Mouse (Mus musculus): ENCODE data around the gene Shroom3. TPM values are rescaled to one million over a fixed set of nuclear protein-coding genes. Genes with fewer than 3 reads are reported as not detected.

Gene Shroom3
- polyA plus RNA-seq, 1 experiment from 2014 or later: 6.2 TPM

GRCm38 (mm10) chr5:92849743-92850142, 166.5 kb downstream of the Shroom3 start:
- H3K9me3 ChIP-seq: no peaks in the 10 kb centered on the region
- no peak overlapping the region for H3K4me2 ChIP-seq (replicated peaks)
- no peaks in the 10 kb centered on the region for H3K27me3 ChIP-seq (replicated peaks)
- no peak for ATAC-seq (ENCODE audit: low FRiP score, low read depth)
- no peak overlapping the region for H3K4me3 ChIP-seq
- WGBS: 96% methylated on average over 6 of the region's 6 CpGs
- H3K4me1 ChIP-seq: peaks cover under 1% of the 10 kb centered on the region; the same call in 1 of the 2 replicates
- H3K27ac ChIP-seq: no peak overlapping the region
- H3K9ac ChIP-seq: no peak overlapping the region
- H3K36me3 ChIP-seq: no peaks in the 10 kb centered on the region

GRCm38 (mm10) chr5:92850925-92851324, 167.7 kb downstream of the Shroom3 start:
- no peak for ATAC-seq (ENCODE audit: low FRiP score, low read depth)
- H3K9ac ChIP-seq: no peak overlapping the region
- no peaks in the 10 kb centered on the region for H3K27me3 ChIP-seq (replicated peaks)
- no peaks in the 10 kb centered on the region for H3K36me3 ChIP-seq
- 79% methylated on average over 3 of the region's 3 CpGs for WGBS
- no peak overlapping the region for H3K27ac ChIP-seq
- H3K4me3 ChIP-seq: no peak overlapping the region
- H3K9me3 ChIP-seq: no peaks in the 10 kb centered on the region
- H3K4me1 ChIP-seq: peaks cover under 1% of the 10 kb centered on the region
- no peak overlapping the region for H3K4me2 ChIP-seq (replicated peaks)

DNA sequence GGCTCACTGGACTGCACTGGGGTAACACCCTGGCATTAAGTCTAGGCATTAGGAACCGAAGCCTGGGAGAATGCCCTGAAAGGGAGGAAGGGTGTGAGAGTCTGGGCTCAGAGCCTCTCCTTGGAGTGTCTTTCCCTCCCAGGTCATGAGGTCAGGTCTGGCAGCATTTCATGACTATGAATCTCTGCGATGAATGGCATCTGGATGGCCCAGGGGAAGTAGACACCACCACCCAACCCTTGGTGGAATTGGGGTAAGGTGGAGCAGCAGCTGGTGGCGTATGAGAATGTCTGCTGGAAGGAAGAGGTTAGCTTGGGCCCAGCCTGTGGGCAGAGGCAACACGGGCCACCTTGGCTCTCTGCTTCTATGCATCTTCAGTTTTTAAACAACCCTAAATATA, 171.7 kb downstream of the Shroom3 start:
- ATAC-seq (ENCODE audit: low FRiP score, low read depth): peak; percentile 25; the same call in 1 of the 2 replicates
- 77% methylated on average over 4 of the region's 4 CpGs for WGBS

DNA sequence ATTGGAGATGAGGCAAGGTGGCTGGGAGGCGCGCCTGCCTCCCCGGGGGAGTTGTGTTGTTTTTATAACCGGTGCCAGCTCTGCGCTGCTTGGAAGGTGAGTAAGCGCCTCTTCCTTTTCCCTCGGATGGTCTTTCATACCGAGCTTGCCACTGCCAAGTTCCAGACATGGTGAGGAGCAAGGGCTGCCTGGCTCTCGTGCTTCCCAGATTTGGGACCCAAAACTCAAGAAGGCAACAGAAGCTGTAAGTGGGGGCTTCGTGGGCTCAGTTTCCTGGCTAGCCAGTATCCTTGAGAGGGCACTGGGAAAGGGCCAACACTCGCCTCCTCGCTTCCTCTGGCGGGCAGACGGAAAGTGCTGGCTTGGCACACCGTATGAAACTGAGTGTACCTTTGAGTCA, 173.1 kb downstream of the Shroom3 start:
- WGBS: 43% methylated on average over 15 of the region's 15 CpGs
- no peak for ATAC-seq (ENCODE audit: low FRiP score, low read depth)
- Histone ChIP-seq H3K36me3 (no peaks in the 10 kb centered on the region), H3K9ac (no peak overlapping the region), H3K9me3 (no peaks in the 10 kb centered on the region), H3K27me3 (replicated peaks) (no peaks in the 10 kb centered on the region), H3K4me3 (no peak overlapping the region), H3K27ac (no peak overlapping the region), H3K4me1 (peaks cover 16% of the 10 kb centered on the region), H3K4me2 (replicated peaks) (no peak overlapping the region)

More for the DNA sequence above, 171.7 kb downstream of the Shroom3 start:
- H3K9ac ChIP-seq: no peak overlapping the region
- H3K36me3 ChIP-seq: no peaks in the 10 kb centered on the region
- H3K27me3 ChIP-seq (replicated peaks): no peaks in the 10 kb centered on the region
- no peaks in the 10 kb centered on the region for H3K9me3 ChIP-seq
- no peak overlapping the region for H3K4me2 ChIP-seq (replicated peaks)
- no peak overlapping the region for H3K27ac ChIP-seq
- H3K4me3 ChIP-seq: no peak overlapping the region
- H3K4me1 ChIP-seq: peaks cover 6% of the 10 kb centered on the region

- no peak for ATAC-seq (ENCODE audit: low FRiP score, low read depth)
- Histone ChIP-seq H3K9ac (no peak overlapping the region), H3K4me1 (peaks cover 23% of the 10 kb centered on the region), H3K9me3 (no peaks in the 10 kb centered on the region), H3K4me2 (replicated peaks) (no peak overlapping the region), H3K4me3 (no peak overlapping the region), H3K27me3 (replicated peaks) (no peaks in the 10 kb centered on the region), H3K27ac (no peak overlapping the region), H3K36me3 (no peaks in the 10 kb centered on the region)
- WGBS: 78% methylated on average over 7 of the region's 7 CpGs
Measured at GRCm38 (mm10) chr5:92857177-92857576, 173.9 kb downstream of the Shroom3 start.

- Histone ChIP-seq H3K36me3 (no peaks in the 10 kb centered on the region), H3K9me3 (no peaks in the 10 kb centered on the region), H3K27ac (no peak overlapping the region), H3K4me1 (peaks cover 23% of the 10 kb centered on the region), H3K4me3 (no peak overlapping the region), H3K4me2 (replicated peaks) (no peak overlapping the region), H3K9ac (no peak overlapping the region), H3K27me3 (replicated peaks) (no peaks in the 10 kb centered on the region)
- no peak for ATAC-seq (ENCODE audit: low FRiP score, low read depth)
- WGBS: 87% methylated on average over 3 of the region's 3 CpGs
Measured at GRCm38 (mm10) chr5:92858104-92858503, 174.9 kb downstream of the Shroom3 start.

- Histone ChIP-seq H3K4me3 (no peak overlapping the region), H3K9ac (no peak overlapping the region), H3K9me3 (no peaks in the 10 kb centered on the region), H3K27me3 (replicated peaks) (no peaks in the 10 kb centered on the region), H3K4me2 (replicated peaks) (no peak overlapping the region), H3K4me1 (peaks cover 23% of the 10 kb centered on the region), H3K36me3 (no peaks in the 10 kb centered on the region), H3K27ac (no peak overlapping the region)
- no peak for ATAC-seq (ENCODE audit: low FRiP score, low read depth)
- WGBS: 94% methylated on average over 4 of the region's 4 CpGs
Measured at GRCm38 (mm10) chr5:92858576-92858975, 175.3 kb downstream of the Shroom3 start.

GRCm38 (mm10) chr5:92861416-92862112, 178.3 kb downstream of the Shroom3 start:
- Histone ChIP-seq H3K9me3 (no peaks in the 10 kb centered on the region), H3K4me2 (replicated peaks) (peak overlapping the region; percentile 1; the same call in 1 of the 2 replicates), H3K36me3 (no peaks in the 10 kb centered on the region), H3K9ac (no peak overlapping the region), H3K27ac (no peak overlapping the region), H3K4me3 (no peak overlapping the region), H3K4me1 (peaks cover 16% of the 10 kb centered on the region; the same call in 1 of the 2 replicates), H3K27me3 (replicated peaks) (no peaks in the 10 kb centered on the region)
- ATAC-seq (ENCODE audit: low FRiP score, low read depth): peak; percentile 75
- WGBS: 48% methylated on average over 10 of the region's 10 CpGs

GRCm38 (mm10) chr5:92865090-92865489, 181.9 kb downstream of the Shroom3 start:
- Histone ChIP-seq H3K27me3 (replicated peaks) (no peaks in the 10 kb centered on the region), H3K4me1 (peaks cover 16% of the 10 kb centered on the region; the same call in 1 of the 2 replicates), H3K9ac (no peak overlapping the region), H3K4me3 (no peak overlapping the region), H3K27ac (no peak overlapping the region), H3K9me3 (no peaks in the 10 kb centered on the region), H3K36me3 (no peaks in the 10 kb centered on the region), H3K4me2 (replicated peaks) (no peak overlapping the region)
- no peak for ATAC-seq (ENCODE audit: low FRiP score, low read depth)
- WGBS: 74% methylated on average over 4 of the region's 4 CpGs

GRCm38 (mm10) chr5:92866546-92866945, 183.3 kb downstream of the Shroom3 start:
- H3K27ac ChIP-seq: no peak overlapping the region
- H3K36me3 ChIP-seq: no peaks in the 10 kb centered on the region
- H3K9ac ChIP-seq: no peak overlapping the region
- 86% methylated on average over 8 of the region's 8 CpGs for WGBS
- H3K9me3 ChIP-seq: no peaks in the 10 kb centered on the region
- no peak overlapping the region for H3K4me3 ChIP-seq
- no peak overlapping the region for H3K4me2 ChIP-seq (replicated peaks)
- peaks cover 5% of the 10 kb centered on the region; the same call in 1 of the 2 replicates for H3K4me1 ChIP-seq
- no peaks in the 10 kb centered on the region for H3K27me3 ChIP-seq (replicated peaks)
- no peak for ATAC-seq (ENCODE audit: low FRiP score, low read depth)

DNA sequence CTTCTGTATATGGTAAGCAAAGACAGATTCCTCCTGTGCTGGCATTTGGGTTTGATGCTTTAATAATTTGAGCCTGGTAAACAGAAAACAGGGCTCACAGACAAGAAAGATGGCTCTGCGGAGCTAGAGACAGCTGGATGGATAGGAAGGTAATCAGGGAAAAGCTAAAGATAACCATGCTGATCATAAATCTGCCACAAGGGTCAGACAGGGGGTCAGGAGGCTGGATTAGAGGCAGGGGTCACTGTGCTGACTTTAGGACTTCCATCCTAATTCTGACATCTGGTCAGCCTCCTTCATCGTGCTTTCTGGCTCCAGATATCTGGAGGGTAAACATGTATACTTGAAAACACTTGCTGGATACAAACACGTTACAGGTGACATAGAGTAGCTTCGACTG, 184.0 kb downstream of the Shroom3 start:
- no peaks in the 10 kb centered on the region for H3K27me3 ChIP-seq (replicated peaks)
- no peaks in the 10 kb centered on the region for H3K9me3 ChIP-seq
- H3K36me3 ChIP-seq: no peaks in the 10 kb centered on the region
- H3K4me3 ChIP-seq: no peak overlapping the region
- WGBS: 47% methylated on average over 4 of the region's 4 CpGs
- H3K9ac ChIP-seq: no peak overlapping the region
- H3K4me2 ChIP-seq (replicated peaks): no peak overlapping the region
- H3K27ac ChIP-seq: no peak overlapping the region
- no peaks in the 10 kb centered on the region for H3K4me1 ChIP-seq
- ATAC-seq (ENCODE audit: low FRiP score, low read depth): no peak

- Histone ChIP-seq H3K4me3 (no peak overlapping the region), H3K4me1 (no peaks in the 10 kb centered on the region), H3K27me3 (replicated peaks) (no peaks in the 10 kb centered on the region), H3K36me3 (no peaks in the 10 kb centered on the region), H3K4me2 (replicated peaks) (no peak overlapping the region), H3K27ac (no peak overlapping the region), H3K9me3 (no peaks in the 10 kb centered on the region), H3K9ac (no peak overlapping the region)
- no peak for ATAC-seq (ENCODE audit: low FRiP score, low read depth)
- 86% methylated on average over 2 of the region's 2 CpGs for WGBS
Measured at GRCm38 (mm10) chr5:92868231-92868630, 185.0 kb downstream of the Shroom3 start.

DNA sequence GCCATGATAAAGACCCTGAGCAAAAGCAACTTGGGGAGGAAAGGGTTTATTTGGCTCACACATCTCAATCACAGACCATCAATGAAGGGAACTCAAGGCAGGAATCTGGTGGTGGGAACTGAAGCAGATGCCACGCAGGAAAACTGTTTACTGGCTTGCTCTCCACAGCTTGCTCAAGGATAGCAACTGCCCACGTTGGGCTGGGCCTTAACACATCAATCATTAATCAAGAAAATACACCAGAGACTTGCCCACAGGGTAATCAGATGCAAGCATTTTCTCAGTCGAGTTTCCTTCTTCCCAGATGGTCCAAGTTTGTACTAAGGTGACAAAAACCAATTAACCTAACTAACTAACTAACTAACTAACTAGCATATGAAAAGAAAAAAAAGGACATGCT, 187.8 kb downstream of the Shroom3 start:
- no peak overlapping the region for H3K4me2 ChIP-seq (replicated peaks)
- H3K36me3 ChIP-seq: no peaks in the 10 kb centered on the region
- H3K27ac ChIP-seq: no peak overlapping the region
- no peaks in the 10 kb centered on the region for H3K4me1 ChIP-seq
- 43% methylated on average over 3 of the region's 3 CpGs for WGBS
- no peaks in the 10 kb centered on the region for H3K27me3 ChIP-seq (replicated peaks)
- H3K9me3 ChIP-seq: no peaks in the 10 kb centered on the region
- no peak overlapping the region for H3K9ac ChIP-seq
- no peak for ATAC-seq (ENCODE audit: low FRiP score, low read depth)
- no peak overlapping the region for H3K4me3 ChIP-seq
